9 mouse cellular contexts compared by ENCODE assay signal in the genomic region with DNA sequence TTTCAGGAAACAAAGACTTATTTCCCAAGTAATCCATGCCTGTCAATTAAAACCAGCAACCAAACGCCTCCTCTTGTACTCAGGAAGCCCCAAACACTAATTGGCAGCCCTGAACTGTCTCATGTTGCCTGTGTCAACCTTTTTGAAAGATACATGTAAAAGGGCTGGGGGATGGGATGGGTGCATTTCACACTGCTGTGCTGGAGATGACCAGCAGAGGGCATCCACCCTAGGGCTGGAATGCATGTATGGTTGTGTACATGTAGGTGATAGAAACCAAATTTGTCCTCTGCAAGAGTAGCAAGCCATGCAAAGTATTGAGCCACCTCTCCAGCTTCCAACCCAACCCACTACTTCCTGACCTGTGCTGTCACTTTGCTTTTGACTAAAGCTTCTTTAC. TPM values are rescaled to one million over a fixed set of nuclear protein-coding genes. Genes with fewer than 3 reads are reported as not detected.
DNase-seq lines count a peak whose midpoint lies in the region; ATAC-seq and TF ChIP-seq lines count a peak whose summit lies in the region.
"Had no signal": no experiment of that assay in that cellular context is flagged by ENCODE, and none has a peak within 500 bp of the region (broad histone marks: within the 10 kb centered on the region; RNA-seq: fewer than 3 reads in every experiment).

No protein-coding gene starts in this region.

- no peak overlapping the region for H3K27ac ChIP-seq in forebrain, embryonic 11.5 days (ENCODE audit: low read depth, low read length)
- no peak overlapping the region for H3K27ac ChIP-seq in forebrain, embryonic 16.5 days (ENCODE audit: low read length)
- H3K27ac ChIP-seq in layer of hippocampus, adult 2 months: no peak overlapping the region

- no peak overlapping the region for H3K4me3 ChIP-seq in forebrain, embryonic 11.5 days (ENCODE audit: low read depth, low read length)
- H3K4me3 ChIP-seq in forebrain, embryonic 16.5 days (replicated peaks; ENCODE audit: low read length): no peak overlapping the region
- H3K4me3 ChIP-seq in layer of hippocampus, adult 2 months: no peak overlapping the region

- no peaks in the 10 kb centered on the region for H3K9me3 ChIP-seq in forebrain, embryonic 11.5 days (ENCODE audit: control insufficient read depth, low read length)
- no peaks in the 10 kb centered on the region for H3K9me3 ChIP-seq in forebrain, embryonic 16.5 days (ENCODE audit: control insufficient read depth, low read length)

- TF ChIP-seq CTCF in layer of hippocampus, adult 2 months (conservative IDR thresholded peaks at IDR 0.05): peak; percentile 88

- DNase-seq in forebrain, embryonic 11.5 days (ENCODE audit: low spot score): peak; percentile 83
- peak; percentile 6 for DNase-seq in MN1 (ENCODE audit: low spot score)
- peak; percentile 72 for DNase-seq in cerebellum, adult 8-10 months
- DNase-seq in gastrocnemius, adult 8-10 months (ENCODE audit: low spot score in 2 of 2): peak; percentile 21 to 37
- peak; percentile 60 to 70 for DNase-seq in layer of hippocampus, adult 2 months (ENCODE audit: low spot score in 2 of 2)
- DNase-seq in lung, postnatal 14 days: peak; percentile 77
- peak; percentile 60 to 82 for DNase-seq in spleen, adult 18-20 months

- no peaks in the 10 kb centered on the region for H3K27me3 ChIP-seq in forebrain, embryonic 11.5 days (ENCODE audit: control insufficient read depth, insufficient read depth, low read length)
- H3K27me3 ChIP-seq in forebrain, embryonic 16.5 days (replicated peaks; ENCODE audit: control insufficient read depth, insufficient read depth, low read length): no peaks in the 10 kb centered on the region

- 27% methylated on average over 1 of the region's 1 CpGs for WGBS in forebrain, embryonic 11.5 days
- WGBS in forebrain, embryonic 16.5 days: 8% methylated on average over 1 of the region's 1 CpGs

- H3K9ac ChIP-seq in forebrain, embryonic 11.5 days (ENCODE audit: low read length): no peak overlapping the region
- H3K9ac ChIP-seq in forebrain, embryonic 16.5 days (replicated peaks; ENCODE audit: low read depth, low read length): no peak overlapping the region

- peaks cover 7% of the 10 kb centered on the region; the same call in 1 of the 2 replicates for H3K4me1 ChIP-seq in forebrain, embryonic 11.5 days (replicated peaks; ENCODE audit: control insufficient read depth, insufficient read depth, low read length)
- peaks cover 22% of the 10 kb centered on the region for H3K4me1 ChIP-seq in forebrain, embryonic 16.5 days (replicated peaks; ENCODE audit: control insufficient read depth, insufficient read depth, low read length)

- ATAC-seq in forebrain, embryonic 11.5 days (replicated peaks; ENCODE audit: low FRiP score): no peak
- no peak for ATAC-seq in forebrain, embryonic 16.5 days

- no peaks in the 10 kb centered on the region for H3K36me3 ChIP-seq in forebrain, embryonic 11.5 days (ENCODE audit: control insufficient read depth, insufficient read depth, low read length)
- no peaks in the 10 kb centered on the region for H3K36me3 ChIP-seq in forebrain, embryonic 16.5 days (ENCODE audit: control insufficient read depth, insufficient read depth)

- no peak overlapping the region for H3K4me2 ChIP-seq in forebrain, embryonic 11.5 days (ENCODE audit: low read depth, low read length, severe bottlenecking)
- no peak overlapping the region for H3K4me2 ChIP-seq in forebrain, embryonic 16.5 days (ENCODE audit: low read length)

RNA-seq across cellular contexts. Expression of gene Paxip1, which starts 2.4 kb away (rescaled TPM):
- 66.8 and 71.3 TPM in 2 replicates for polyA plus RNA-seq in forebrain, embryonic 11.5 days (2014; fragmentation: Nextera tagmentation; extraction: Ambion mirVana)
- polyA plus RNA-seq in forebrain, embryonic 16.5 days (2015; fragmentation: Nextera tagmentation; extraction: Ambion mirVana): 28.7 and 29.7 TPM in 2 replicates
- total RNA-seq in gastrocnemius, adult 8-10 months (2022): 1 to 10 TPM; 6.0 to 9.9 (median 7.6) TPM
- 10 to 100 TPM; 50.9 to 57.3 TPM for total RNA-seq in layer of hippocampus, adult 2 months (2021)

RNA-seq across cellular contexts. Expression of gene Htr5a, which starts 48.0 kb away (rescaled TPM):
- 0.05 TPM in 1 of 2 replicates, not detected in the other for polyA plus RNA-seq in forebrain, embryonic 11.5 days (2014; fragmentation: Nextera tagmentation; extraction: Ambion mirVana)
- 0.61 and 1.2 TPM in 2 replicates for polyA plus RNA-seq in forebrain, embryonic 16.5 days (2015; fragmentation: Nextera tagmentation; extraction: Ambion mirVana)
- not detected for total RNA-seq in gastrocnemius, adult 8-10 months (2022)
- total RNA-seq in layer of hippocampus, adult 2 months (2021): 1 to 10 TPM; 7.9 to 8.1 TPM
- polyA plus RNA-seq: lung, embryonic 16.5 days had no signal

Comparison
In these comparisons a context has a peak if more than half of its experiments do, and no peak if none do; other contexts are left out.
1. DNase-seq: peak in every context shown above with its lines; median percentile 83 in forebrain, embryonic 11.5 days; 77 in lung, postnatal 14 days; 72 in cerebellum, adult 8-10 months; 71 in spleen, adult 18-20 months; 65 in layer of hippocampus, adult 2 months; 29 in gastrocnemius, adult 8-10 months; 6 in MN1.
2. RNA of gene Paxip1, which starts 2.4 kb away (total RNA-seq): 50.9 to 57.3 TPM in layer of hippocampus, adult 2 months; 6.0 to 9.9 TPM in gastrocnemius, adult 8-10 months; every median in the first group is over 4 times any median in the second.
3. RNA of gene Htr5a, which starts 48.0 kb away (total RNA-seq): 7.9 to 8.1 TPM in layer of hippocampus, adult 2 months; not detected in gastrocnemius, adult 8-10 months; every median in the first group is over 4 times any median in the second.